Mouse (Mus musculus): Measurements from ENCODE around the gene Tmem107.

DNA sequence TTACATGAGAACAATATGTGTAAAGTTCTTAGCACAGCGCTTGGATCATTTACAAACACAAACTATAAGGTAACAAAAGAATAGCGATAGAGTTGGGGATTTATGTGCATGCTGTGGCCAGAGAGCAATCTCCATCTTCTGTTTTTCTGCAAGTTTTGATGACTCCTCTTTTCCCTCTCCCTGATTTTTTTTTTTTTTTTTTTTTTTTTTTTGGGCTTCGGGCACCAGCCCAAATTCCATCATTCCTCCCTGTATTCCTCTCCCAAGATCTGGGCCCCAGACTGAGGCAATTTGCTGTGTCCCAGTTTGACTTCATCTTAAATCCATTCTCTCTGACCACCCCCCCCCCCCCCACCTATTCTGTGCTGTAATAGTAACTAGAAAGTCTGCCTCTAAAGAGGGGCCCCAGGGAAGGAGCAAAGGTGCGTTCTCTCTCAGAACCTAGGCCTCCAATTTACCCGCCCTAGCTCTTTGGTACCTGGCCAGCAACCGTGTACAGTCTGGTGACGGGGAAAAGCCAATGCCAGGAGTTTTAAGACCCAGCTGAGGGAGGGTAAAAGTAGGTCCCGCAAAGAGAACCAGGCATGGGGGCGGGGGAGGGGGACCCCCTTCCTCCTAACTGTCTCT is 25.9 kb downstream of the Tmem107 start:
- TF ChIP-seq CTCF (IDR thresholded peaks at IDR 0.05; ENCODE audit: borderline replicate concordance, insufficient read depth, low read depth, low read length) (no peak), POLR2A (IDR thresholded peaks at IDR 0.05; ENCODE audit: borderline replicate concordance, insufficient read depth, low read length) (no peak)

Measured in cerebellum, adult 2 months (tissue).